Mouse (Mus musculus) neural tube, embryonic 14.5 days (tissue): ENCODE measurements at regions not wholly inside any gene's neighbourhood (a gene's known extent, or its start where the extent isn't known, plus 50 kb on each side); places are given as distances from the start of the nearest gene placed in this dataset.
A peak's percentile ranks its signal among the peaks of the same experiment; 100 is the strongest.

Source experiments
- ATAC-seq: fragments of 200-750 bp; cut with Nextera tagmentation; 2 replicates; pipeline ENCODE4 v1.8.0; 2017; ENCODE audit warnings: low read depth, mild to moderate bottlenecking, moderate TSS enrichment, moderate library complexity
- H3K27ac ChIP-seq: fragments of 300-500 bp; sonication (generic); 2 replicates; pipeline ENCODE4 v1.5.1; 2014; ENCODE audit warnings: low read depth, mild to moderate bottlenecking, control low read depth, low read length, moderate library complexity, mixed read lengths
- H3K27me3 ChIP-seq: fragments of 300-500 bp; sonication (generic); 2 replicates; pipeline ENCODE4 v1.6.1; 2014; ENCODE audit warnings: low read length; ENCODE audit not compliant: control insufficient read depth, insufficient read depth
- H3K36me3 ChIP-seq: fragments of 300-500 bp; sonication (generic); 2 replicates; pipeline ENCODE4 v1.6.1; 2014; ENCODE audit warnings: low read length, mixed read lengths; ENCODE audit not compliant: control insufficient read depth, insufficient read depth
- H3K4me1 ChIP-seq: fragments of 300-500 bp; sonication (generic); 2 replicates; pipeline ENCODE4 v1.6.1; 2014; ENCODE audit warnings: low read length; ENCODE audit not compliant: control insufficient read depth, insufficient read depth
- H3K4me2 ChIP-seq: fragments of 300-500 bp; sonication (generic); 2 replicates; pipeline ENCODE4 v1.6.1; 2014; ENCODE audit warnings: mild to moderate bottlenecking, low read depth, low read length, control low read depth
- H3K4me3 ChIP-seq: fragments of 300-500 bp; sonication (generic); 2 replicates; pipeline ENCODE4 v1.5.1; 2014; ENCODE audit warnings: low read depth, low read length, control low read depth, mixed read lengths
- H3K9ac ChIP-seq: fragments of 300-500 bp; sonication (generic); replicated peaks from 2 replicates; pipeline ENCODE4 v1.6.1; 2014; ENCODE audit warnings: low read depth, mild to moderate bottlenecking, control low read depth, low read length, mixed read lengths
- H3K9me3 ChIP-seq: fragments of 300-500 bp; sonication (generic); 2 replicates; pipeline ENCODE4 v1.6.1; 2016; ENCODE audit warnings: low read length; ENCODE audit not compliant: control insufficient read depth
- WGBS: fragments of 180-500 bp; shearing (Covaris S2); extraction: QIAGEN DNeasy Blood & Tissue Kit; methylation state at CpG from one replicate; pipeline ENCODE4 v1.1.7; 2014; 5-methylcytosine and 5-hydroxymethylcytosine counted together

GRCm38 (mm10) chr13:28417929-28418881 is 160.9 kb downstream of the Gm11361 start:
- peak overlapping the region; percentile 94 for H3K27ac ChIP-seq
- no peaks in the 10 kb centered on the region for H3K36me3 ChIP-seq
- no peaks in the 10 kb centered on the region for H3K27me3 ChIP-seq
- peak overlapping the region; percentile 65 for H3K9ac ChIP-seq
- peaks cover 50% of the 10 kb centered on the region; the same call in 1 of the 2 replicates for H3K4me1 ChIP-seq
- peak; percentile 26; the same call in 1 of the 2 replicates for ATAC-seq
- H3K4me3 ChIP-seq: peak overlapping the region; percentile 31
- peak overlapping the region; percentile 51 for H3K4me2 ChIP-seq
- H3K9me3 ChIP-seq: no peaks in the 10 kb centered on the region
- WGBS: 5% methylated on average over 11 of the region's 11 CpGs

DNA sequence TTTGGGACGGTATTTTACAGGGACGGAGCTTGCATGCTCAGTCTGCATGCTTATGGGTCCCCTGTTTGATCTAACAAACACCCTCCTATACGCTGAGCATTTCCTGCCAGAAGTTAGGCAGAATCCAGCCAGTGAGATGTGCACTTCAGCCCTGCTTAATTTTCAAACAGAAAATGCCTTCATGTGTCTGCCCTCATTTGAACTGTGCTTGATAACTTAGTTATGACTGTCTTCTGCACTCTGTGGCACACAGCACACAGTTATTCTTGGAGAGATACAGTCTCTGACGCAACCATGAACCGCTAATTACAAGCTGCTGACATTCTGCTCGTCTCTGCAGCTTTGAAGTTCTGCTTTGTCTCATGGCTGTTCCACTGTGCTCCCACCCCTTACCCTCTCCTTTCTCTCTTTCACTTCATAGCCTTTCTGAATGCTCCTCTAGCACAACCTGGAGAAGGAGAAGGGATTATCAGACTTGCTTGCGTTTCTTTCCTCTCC is 160.2 kb downstream of the Gm11361 start:
- peaks cover 50% of the 10 kb centered on the region; the same call in 1 of the 2 replicates for H3K4me1 ChIP-seq

DNA sequence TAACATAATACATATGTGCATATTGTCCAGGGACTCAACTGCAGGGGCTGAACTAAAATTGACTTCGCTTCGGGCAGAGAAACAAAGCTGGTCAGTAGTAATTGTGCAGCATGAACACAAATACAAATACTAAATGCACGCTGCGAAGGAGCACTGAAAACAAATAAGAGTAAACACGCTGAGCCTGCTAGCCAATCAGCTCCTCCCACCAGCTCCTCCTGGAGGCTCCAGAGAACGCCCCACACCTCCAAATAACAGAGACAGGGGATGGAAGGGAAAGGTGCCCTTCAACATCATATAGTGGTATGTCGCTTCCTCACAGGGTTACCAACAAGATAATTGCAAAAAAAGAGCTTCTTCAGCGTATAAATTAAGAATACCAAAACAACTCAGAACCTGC is 159.6 kb downstream of the Gm11361 start:
- H3K4me2 ChIP-seq: peak overlapping the region; percentile 51
- H3K4me1 ChIP-seq: peaks cover 50% of the 10 kb centered on the region; the same call in 1 of the 2 replicates
- WGBS: 11% methylated on average over 8 of the region's 8 CpGs

More for the DNA sequence above, 160.2 kb downstream of the Gm11361 start:
- H3K9ac ChIP-seq: peak overlapping the region; percentile 65
- H3K4me3 ChIP-seq: peak overlapping the region; percentile 31
- ATAC-seq: peak; percentile 25
- H3K36me3 ChIP-seq: no peaks in the 10 kb centered on the region
- H3K27ac ChIP-seq: peak overlapping the region; percentile 94
- H3K9me3 ChIP-seq: no peaks in the 10 kb centered on the region
- WGBS: 3% methylated on average over 7 of the region's 7 CpGs
- peak overlapping the region; percentile 51 for H3K4me2 ChIP-seq
- H3K27me3 ChIP-seq: no peaks in the 10 kb centered on the region

GRCm38 (mm10) chr13:28416231-28416630 is 158.9 kb downstream of the Gm11361 start:
- peaks cover 50% of the 10 kb centered on the region; the same call in 1 of the 2 replicates for H3K4me1 ChIP-seq
- H3K27me3 ChIP-seq: no peaks in the 10 kb centered on the region
- no peaks in the 10 kb centered on the region for H3K9me3 ChIP-seq
- peak overlapping the region; percentile 65; the same call in 1 of the 2 replicates for H3K9ac ChIP-seq
- H3K36me3 ChIP-seq: no peaks in the 10 kb centered on the region
- 2% methylated on average over 6 of the region's 6 CpGs for WGBS
- H3K27ac ChIP-seq: peak overlapping the region; percentile 94
- peak overlapping the region; percentile 31 for H3K4me3 ChIP-seq
- peak; percentile 84 for ATAC-seq
- peak overlapping the region; percentile 51 for H3K4me2 ChIP-seq

More for the DNA sequence above, 159.6 kb downstream of the Gm11361 start:
- H3K4me3 ChIP-seq: peak overlapping the region; percentile 31
- H3K9me3 ChIP-seq: no peaks in the 10 kb centered on the region
- peak; percentile 53 for ATAC-seq
- H3K36me3 ChIP-seq: no peaks in the 10 kb centered on the region
- peak overlapping the region; percentile 65 for H3K9ac ChIP-seq
- H3K27ac ChIP-seq: peak overlapping the region; percentile 94
- no peaks in the 10 kb centered on the region for H3K27me3 ChIP-seq

- H3K36me3 ChIP-seq: no peaks in the 10 kb centered on the region
- no peaks in the 10 kb centered on the region for H3K27me3 ChIP-seq
- peaks cover 46% of the 10 kb centered on the region; the same call in 1 of the 2 replicates for H3K4me1 ChIP-seq
- ATAC-seq: no peak
- H3K9me3 ChIP-seq: no peaks in the 10 kb centered on the region
- H3K9ac ChIP-seq: 0 out of 2 replicates have a peak overlapping the region, but pooled peaks have one; percentile 26
- H3K4me3 ChIP-seq: peak overlapping the region; percentile 31
- H3K27ac ChIP-seq: peak overlapping the region; percentile 94
- 16% methylated on average over 1 of the region's 1 CpGs for WGBS
- peak overlapping the region; percentile 51 for H3K4me2 ChIP-seq
Observed at GRCm38 (mm10) chr13:28415769-28416168, 158.4 kb downstream of the Gm11361 start.

- Histone ChIP-seq H3K4me3 (no peak overlapping the region), H3K9ac (no peak overlapping the region), H3K4me2 (no peak overlapping the region), H3K27ac (peak overlapping the region; percentile 16; the same call in 1 of the 2 replicates), H3K36me3 (no peaks in the 10 kb centered on the region), H3K27me3 (no peaks in the 10 kb centered on the region), H3K4me1 (peaks cover 16% of the 10 kb centered on the region; the same call in 1 of the 2 replicates), H3K9me3 (no peaks in the 10 kb centered on the region)
- 25% methylated on average over 2 of the region's 2 CpGs for WGBS
- 0 out of 2 replicates have a peak, but pooled peaks have one; percentile 39 for ATAC-seq
Observed at GRCm38 (mm10) chr13:28410324-28410723, 153.0 kb downstream of the Gm11361 start.

DNA sequence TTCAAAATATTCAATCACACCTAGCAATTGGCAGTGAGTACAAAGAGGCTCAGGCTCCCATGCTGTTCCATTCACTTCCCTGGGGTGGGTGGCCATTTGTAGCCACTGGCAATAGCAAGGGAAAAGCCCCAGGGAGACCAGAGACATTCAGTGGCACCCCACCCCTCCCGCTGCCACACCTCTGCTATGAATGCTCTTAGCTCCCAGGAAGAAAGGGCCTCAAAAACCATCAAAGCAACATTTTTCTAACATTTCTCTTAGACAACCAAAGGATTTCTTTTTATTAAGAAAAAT is 152.2 kb downstream of the Gm11361 start:
- peaks cover 9% of the 10 kb centered on the region; the same call in 1 of the 2 replicates for H3K4me1 ChIP-seq
- no peak for ATAC-seq

DNA sequence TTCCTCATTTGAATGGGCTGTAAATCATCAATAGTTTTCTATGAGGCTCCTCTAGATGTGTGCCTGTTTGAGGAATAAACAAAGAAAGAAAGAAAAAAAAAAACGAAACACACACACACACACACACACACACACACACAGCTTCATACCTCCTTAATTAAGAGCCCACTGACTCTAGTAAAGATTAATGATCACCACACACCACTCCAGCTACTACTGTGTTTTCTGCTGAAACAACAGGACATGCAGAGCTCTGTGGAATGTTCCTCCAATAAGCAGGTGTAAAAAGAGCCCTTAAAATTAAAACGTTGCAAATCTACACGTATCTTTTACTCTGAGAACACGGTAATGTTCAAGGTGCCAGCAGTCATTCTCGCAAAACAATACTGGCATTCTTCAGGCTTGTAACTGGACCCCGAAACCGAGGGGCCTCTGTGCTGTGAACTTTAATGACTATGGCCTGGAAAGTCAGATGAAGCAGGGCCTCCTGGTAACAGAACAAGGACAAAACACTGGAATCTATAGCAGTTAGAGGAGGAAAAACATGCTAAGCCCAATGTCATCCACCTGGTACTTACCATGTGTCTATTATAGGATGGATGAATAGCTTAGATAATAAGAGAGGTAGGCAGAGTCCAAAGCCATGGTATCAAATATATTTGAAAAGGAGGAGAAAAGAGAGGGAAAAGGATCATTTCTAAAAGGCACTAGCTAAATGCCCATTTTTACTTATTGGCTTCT is 151.7 kb downstream of the Gm11361 start:
- Histone ChIP-seq H3K9ac (no peak overlapping the region), H3K4me2 (no peak overlapping the region), H3K36me3 (no peaks in the 10 kb centered on the region), H3K4me1 (peaks cover 9% of the 10 kb centered on the region; the same call in 1 of the 2 replicates), H3K4me3 (no peak overlapping the region), H3K27ac (no peak overlapping the region), H3K27me3 (no peaks in the 10 kb centered on the region), H3K9me3 (no peaks in the 10 kb centered on the region)
- 9% methylated on average over 7 of the region's 7 CpGs for WGBS
- ATAC-seq: no peak

More for the DNA sequence above, 152.2 kb downstream of the Gm11361 start:
- Histone ChIP-seq H3K36me3 (no peaks in the 10 kb centered on the region), H3K9me3 (no peaks in the 10 kb centered on the region), H3K27ac (no peak overlapping the region), H3K4me2 (no peak overlapping the region), H3K9ac (no peak overlapping the region), H3K27me3 (no peaks in the 10 kb centered on the region), H3K4me3 (no peak overlapping the region)
- 10% methylated on average over 1 of the region's 1 CpGs for WGBS
